Mouse (Mus musculus) lung, embryonic 15.5 days (tissue): ENCODE measurements around the gene Tln2. TPM values are rescaled to one million over a fixed set of nuclear protein-coding genes. Genes with fewer than 3 reads are reported as not detected.

Experiments used
- ATAC-seq: fragments of 200-750 bp; cut with Nextera tagmentation; 2 replicates; pipeline ENCODE4 v1.8.0; 2017; ENCODE audit warnings: moderate number of reproducible peaks, borderline replicate concordance; ENCODE audit not compliant: low FRiP score, low TSS enrichment; ENCODE audit errors: extremely low read depth
- H3K27ac ChIP-seq: fragments of 300-500 bp; sonication (generic); 2 replicates; pipeline ENCODE4 v1.5.1; 2015; ENCODE audit warnings: moderate library complexity, mild to moderate bottlenecking, inconsistent platforms
- H3K27me3 ChIP-seq: fragments of 300-500 bp; sonication (generic); 2 replicates; pipeline ENCODE4 v1.6.1; 2015; ENCODE audit warnings: inconsistent platforms
- H3K36me3 ChIP-seq: fragments of 300-500 bp; sonication (generic); 2 replicates; pipeline ENCODE4 v1.6.1; 2015; ENCODE audit warnings: inconsistent platforms
- H3K4me1 ChIP-seq: fragments of 300-500 bp; sonication (generic); 2 replicates; pipeline ENCODE4 v1.6.1; 2015; ENCODE audit warnings: inconsistent platforms
- H3K4me2 ChIP-seq: fragments of 300-500 bp; sonication (generic); 2 replicates; pipeline ENCODE4 v1.6.1; 2015; ENCODE audit warnings: inconsistent platforms, mild to moderate bottlenecking, moderate library complexity
- H3K4me3 ChIP-seq: fragments of 300-500 bp; sonication (generic); 2 replicates; pipeline ENCODE4 v1.5.1; 2015; ENCODE audit warnings: mild to moderate bottlenecking, inconsistent platforms
- H3K9ac ChIP-seq: fragments of 300-500 bp; sonication (generic); 2 replicates; pipeline ENCODE4 v1.6.1; 2015; ENCODE audit warnings: inconsistent platforms
- H3K9me3 ChIP-seq: fragments of 300-500 bp; sonication (generic); 2 replicates; pipeline ENCODE4 v1.6.1; 2016; ENCODE audit warnings: inconsistent platforms
- WGBS: fragments of 180-500 bp; shearing (Covaris S2); methylation state at CpG from one replicate; pipeline ENCODE4 v1.1.7; 2015; 5-methylcytosine and 5-hydroxymethylcytosine counted together
- polyA plus RNA-seq: library from polyadenylated mRNA; unstranded; fragments of >200 nt; fragmentation: Nextera tagmentation; extraction: Ambion mirVana; gene quantifications from 2 replicates; pipeline ENCODE4 v1.2.1, GENCODE M21; 2015

Tln2 gene
- polyA plus RNA-seq, 1 experiment from 2014 or later = 14.1 TPM

- no peak for ATAC-seq
- H3K9me3 ChIP-seq = no peaks in the 10 kb centered on the region
Observed at GRCm38 (mm10) chr9:67437511-67437910, 122.0 kb downstream of the Tln2 start.

GRCm38 (mm10) chr9:67435333-67436154, 124.0 kb downstream of the Tln2 start:
- no peak for ATAC-seq
- H3K27me3 ChIP-seq = no peaks in the 10 kb centered on the region

More at GRCm38 (mm10) chr9:67437511-67437910, 122.0 kb downstream of the Tln2 start:
- H3K4me1 ChIP-seq = 0 out of 2 replicates have a peak, but pooled peaks cover 7% of the 10 kb centered on the region
- 80% methylated on average over 1 of the region's 1 CpGs for WGBS
- no peak overlapping the region for H3K4me2 ChIP-seq
- no peak overlapping the region for H3K4me3 ChIP-seq
- H3K36me3 ChIP-seq = no peaks in the 10 kb centered on the region
- H3K27ac ChIP-seq = no peak overlapping the region
- H3K9ac ChIP-seq = no peak overlapping the region
- no peaks in the 10 kb centered on the region for H3K27me3 ChIP-seq

GRCm38 (mm10) chr9:67429199-67429892, 130.2 kb downstream of the Tln2 start:
- peaks cover 13% of the 10 kb centered on the region for H3K4me1 ChIP-seq
- H3K9me3 ChIP-seq = no peaks in the 10 kb centered on the region
- H3K9ac ChIP-seq = no peak overlapping the region
- peak; percentile 90; the same call in 1 of the 2 replicates for ATAC-seq
- H3K27ac ChIP-seq = peak overlapping the region; percentile 43; the same call in 1 of the 2 replicates
- no peaks in the 10 kb centered on the region for H3K36me3 ChIP-seq
- 38% methylated on average over 12 of the region's 12 CpGs for WGBS
- no peaks in the 10 kb centered on the region for H3K27me3 ChIP-seq
- H3K4me2 ChIP-seq = peak overlapping the region; percentile 4; the same call in 1 of the 2 replicates
- H3K4me3 ChIP-seq = no peak overlapping the region

More at GRCm38 (mm10) chr9:67435333-67436154, 124.0 kb downstream of the Tln2 start:
- no peak overlapping the region for H3K4me2 ChIP-seq
- no peaks in the 10 kb centered on the region for H3K9me3 ChIP-seq
- H3K4me1 ChIP-seq = 0 out of 2 replicates have a peak, but pooled peaks cover 7% of the 10 kb centered on the region
- 56% methylated on average over 10 of the region's 10 CpGs for WGBS
- no peak overlapping the region for H3K4me3 ChIP-seq
- H3K9ac ChIP-seq = no peak overlapping the region
- no peaks in the 10 kb centered on the region for H3K36me3 ChIP-seq
- H3K27ac ChIP-seq = no peak overlapping the region

GRCm38 (mm10) chr9:67428306-67429047, 131.0 kb downstream of the Tln2 start:
- no peaks in the 10 kb centered on the region for H3K9me3 ChIP-seq
- WGBS = 66% methylated on average over 15 of the region's 15 CpGs
- H3K4me2 ChIP-seq = peak overlapping the region; percentile 4; the same call in 1 of the 2 replicates
- H3K4me3 ChIP-seq = no peak overlapping the region
- H3K27me3 ChIP-seq = no peaks in the 10 kb centered on the region
- peak overlapping the region; percentile 43 for H3K27ac ChIP-seq
- H3K9ac ChIP-seq = no peak overlapping the region
- H3K36me3 ChIP-seq = no peaks in the 10 kb centered on the region
- peak; percentile 23; the same call in 1 of the 2 replicates for ATAC-seq
- peaks cover 13% of the 10 kb centered on the region for H3K4me1 ChIP-seq

GRCm38 (mm10) chr9:67426304-67426703, 133.2 kb downstream of the Tln2 start:
- Histone ChIP-seq H3K36me3 (no peaks in the 10 kb centered on the region), H3K27ac (no peak overlapping the region), H3K4me2 (no peak overlapping the region), H3K9ac (no peak overlapping the region), H3K4me1 (peaks cover 13% of the 10 kb centered on the region), H3K9me3 (no peaks in the 10 kb centered on the region), H3K27me3 (no peaks in the 10 kb centered on the region), H3K4me3 (no peak overlapping the region)
- no peak for ATAC-seq
- 50% methylated on average over 3 of the region's 3 CpGs for WGBS

GRCm38 (mm10) chr9:67424110-67424509, 135.4 kb downstream of the Tln2 start:
- H3K4me2 ChIP-seq = no peak overlapping the region
- no peaks in the 10 kb centered on the region for H3K36me3 ChIP-seq
- ATAC-seq = no peak
- no peak overlapping the region for H3K4me3 ChIP-seq
- no peaks in the 10 kb centered on the region for H3K9me3 ChIP-seq
- 56% methylated on average over 7 of the region's 7 CpGs for WGBS
- no peaks in the 10 kb centered on the region for H3K27me3 ChIP-seq
- peaks cover 13% of the 10 kb centered on the region for H3K4me1 ChIP-seq
- no peak overlapping the region for H3K27ac ChIP-seq
- no peak overlapping the region for H3K9ac ChIP-seq

GRCm38 (mm10) chr9:67418092-67418491, 141.4 kb downstream of the Tln2 start:
- Histone ChIP-seq H3K4me1 (no peaks in the 10 kb centered on the region), H3K27ac (no peak overlapping the region), H3K27me3 (no peaks in the 10 kb centered on the region), H3K4me3 (no peak overlapping the region), H3K9me3 (no peaks in the 10 kb centered on the region), H3K9ac (no peak overlapping the region), H3K36me3 (no peaks in the 10 kb centered on the region), H3K4me2 (no peak overlapping the region)
- WGBS = 68% methylated on average over 6 of the region's 6 CpGs
- ATAC-seq = no peak

GRCm38 (mm10) chr9:67410667-67411066, 148.8 kb downstream of the Tln2 start:
- no peaks in the 10 kb centered on the region for H3K36me3 ChIP-seq
- no peak overlapping the region for H3K4me3 ChIP-seq
- H3K4me1 ChIP-seq = no peaks in the 10 kb centered on the region
- H3K27me3 ChIP-seq = no peaks in the 10 kb centered on the region
- no peak overlapping the region for H3K27ac ChIP-seq
- H3K9me3 ChIP-seq = no peaks in the 10 kb centered on the region
- no peak overlapping the region for H3K4me2 ChIP-seq
- no peak for ATAC-seq
- WGBS = 78% methylated on average over 2 of the region's 2 CpGs
- H3K9ac ChIP-seq = no peak overlapping the region

- H3K4me1 ChIP-seq = no peaks in the 10 kb centered on the region
- no peaks in the 10 kb centered on the region for H3K36me3 ChIP-seq
- no peaks in the 10 kb centered on the region for H3K27me3 ChIP-seq
- no peaks in the 10 kb centered on the region for H3K9me3 ChIP-seq
- ATAC-seq = no peak
- no peak overlapping the region for H3K27ac ChIP-seq
- no peak overlapping the region for H3K4me3 ChIP-seq
- WGBS = 72% methylated on average over 7 of the region's 7 CpGs
- H3K9ac ChIP-seq = no peak overlapping the region
- H3K4me2 ChIP-seq = no peak overlapping the region
Observed at GRCm38 (mm10) chr9:67404736-67405135, 154.8 kb downstream of the Tln2 start.

- H3K9ac ChIP-seq = no peak overlapping the region
- 87% methylated on average over 6 of the region's 6 CpGs for WGBS
- no peak for ATAC-seq
- no peaks in the 10 kb centered on the region for H3K27me3 ChIP-seq
- H3K36me3 ChIP-seq = no peaks in the 10 kb centered on the region
- no peak overlapping the region for H3K4me2 ChIP-seq
- H3K27ac ChIP-seq = no peak overlapping the region
- H3K9me3 ChIP-seq = no peaks in the 10 kb centered on the region
- H3K4me3 ChIP-seq = no peak overlapping the region
- H3K4me1 ChIP-seq = no peaks in the 10 kb centered on the region
Observed at GRCm38 (mm10) chr9:67399563-67399962, 159.9 kb downstream of the Tln2 start.

- no peak for ATAC-seq
- Histone ChIP-seq H3K9ac (no peak overlapping the region), H3K27ac (no peak overlapping the region), H3K4me1 (no peaks in the 10 kb centered on the region), H3K27me3 (no peaks in the 10 kb centered on the region), H3K9me3 (no peaks in the 10 kb centered on the region), H3K36me3 (no peaks in the 10 kb centered on the region), H3K4me3 (no peak overlapping the region), H3K4me2 (no peak overlapping the region)
- 60% methylated on average over 3 of the region's 3 CpGs for WGBS
Observed at GRCm38 (mm10) chr9:67397756-67398155, 161.7 kb downstream of the Tln2 start.
